ENCODE assay signal across 21 mouse cellular contexts in genomic region chr6:54283299-54283698, GRCm38 (mm10). TPM values are rescaled to one million over a fixed set of nuclear protein-coding genes. Genes with fewer than 3 reads are reported as not detected.
A peak's percentile ranks its signal among the peaks of the same experiment; 100 is the strongest.
DNase-seq lines count a peak whose midpoint lies in the region; ATAC-seq and TF ChIP-seq lines count a peak whose summit lies in the region.
"Had no signal": no experiment of that assay in that cellular context is flagged by ENCODE, and none has a peak within 500 bp of the region (broad histone marks: within the 10 kb centered on the region; RNA-seq: fewer than 3 reads in every experiment).

No protein-coding gene starts in this region.

- H3K79me2 ChIP-seq in CH12.LX (replicated peaks; ENCODE audit: control insufficient read depth, extremely low read depth, insufficient read depth, poor library complexity, severe bottlenecking), result no peaks in the 10 kb centered on the region

- H3K27me3 ChIP-seq in megakaryocyte, embryonic 14.5 days (replicated peaks), result no peaks in the 10 kb centered on the region
- H3K27me3 ChIP-seq in CH12.LX (replicated peaks), result no peaks in the 10 kb centered on the region
- H3K27me3 ChIP-seq in hindbrain, postnatal 0 days (ENCODE audit: insufficient read depth, low read length), result no peaks in the 10 kb centered on the region
- H3K27me3 ChIP-seq: forebrain, embryonic 13.5 days; heart, embryonic 12.5 days; hindbrain, embryonic 15.5 days had no signal

- no peak for TF ChIP-seq EP300 in CH12.LX (IDR thresholded peaks at IDR 0.05; ENCODE audit: low read length)

- DNase-seq in CH12.LX (ENCODE audit: extremely low read depth) (peak; percentile 0), WW6 (ENCODE audit: low read depth, low spot score) (peak; percentile 62)
- DNase-seq in naive thymus-derived CD4-positive, alpha-beta T cell, adult 2 months (ENCODE audit: low read depth), result peak; percentile 4
- no peak for DNase-seq in neural tube, embryonic 10.5 days (ENCODE audit: extremely low spot score, low spot score)
- DNase-seq in hindbrain, postnatal 0 days (ENCODE audit: low spot score), result no peak
- DNase-seq: adrenal gland, postnatal 14 days; B cell, adult 2 months; cerebellum, adult 11-12 months; cerebellum, adult 9-10 months; cerebellum, postnatal 25 days; forebrain, postnatal 0 days; gastrocnemius, postnatal 14 days had no signal

- ATAC-seq in megakaryocyte, adult 5-6 weeks (ENCODE audit: poor library complexity, severe bottlenecking), result no peak
- ATAC-seq in hindbrain, postnatal 0 days, result no peak
- ATAC-seq: activated CD4-positive, CD25-positive, alpha-beta regulatory T cell, adult 4 months; CD4-positive, CD25-positive, alpha-beta regulatory T cell, adult 4 months; forebrain, embryonic 13.5 days; forebrain, postnatal 0 days; inflammation-experienced regulatory T-cells, adult 6 months had no signal

- H3K27ac ChIP-seq in CH12.LX (ENCODE audit: insufficient read depth, low read depth), result no peak overlapping the region
- no peak overlapping the region for H3K27ac ChIP-seq in hindbrain, postnatal 0 days
- H3K27ac ChIP-seq: embryonic facial prominence, embryonic 10.5 days; forebrain, embryonic 13.5 days; hindbrain, embryonic 15.5 days had no signal

- no peak for TF ChIP-seq CTCF in CH12.LX (conservative IDR thresholded peaks at IDR 0.05 in 1 of 2, IDR thresholded peaks at IDR 0.05 in 1 of 2; ENCODE audit: low read depth in 2 of 2, low read length in 2 of 2)
- no peak for TF ChIP-seq CTCF in hindbrain, postnatal 0 days (IDR thresholded peaks at IDR 0.05; ENCODE audit: low read depth)

- H3K4me3 ChIP-seq in megakaryocyte, embryonic 14.5 days (replicated peaks), result peak overlapping the region; percentile 67
- H3K4me3 ChIP-seq in CH12.LX (replicated peaks in 1 of 3; ENCODE audit: low read depth in 2 of 3, low read length in 2 of 3, poor library complexity in 1 of 3), result no peak overlapping the region
- no peak overlapping the region for H3K4me3 ChIP-seq in hindbrain, postnatal 0 days (ENCODE audit: low read length)
- H3K4me3 ChIP-seq: embryonic facial prominence, embryonic 10.5 days; forebrain, embryonic 13.5 days; heart, embryonic 12.5 days; hindbrain, embryonic 15.5 days had no signal

- no peak overlapping the region for H3K9ac ChIP-seq in CH12.LX (ENCODE audit: insufficient read depth, low read depth)
- H3K9ac ChIP-seq in hindbrain, postnatal 0 days (replicated peaks; ENCODE audit: low read length), result no peak overlapping the region
- H3K9ac ChIP-seq: forebrain, embryonic 13.5 days; forebrain, postnatal 0 days; heart, embryonic 12.5 days; hindbrain, embryonic 15.5 days had no signal

- H3K4me2 ChIP-seq in CH12.LX (ENCODE audit: insufficient read depth, low read depth, poor library complexity, severe bottlenecking), result no peak overlapping the region
- no peak overlapping the region for H3K4me2 ChIP-seq in hindbrain, postnatal 0 days (ENCODE audit: low read depth, low read length)
- H3K4me2 ChIP-seq: forebrain, embryonic 13.5 days; heart, embryonic 12.5 days; hindbrain, embryonic 15.5 days had no signal

- dilution Hi-C loops in CH12.LX (cut with MboI; ENCODE audit: extremely low pct_ligation_motif_present, extremely low pct_unique_long_range_greater_than_20kb, low sequenced_read_pairs), result no loop called here

- peaks cover 86% of the 10 kb centered on the region for H3K4me1 ChIP-seq in megakaryocyte, embryonic 14.5 days
- H3K4me1 ChIP-seq in CH12.LX (ENCODE audit: control insufficient read depth in 1 of 2, insufficient read depth in 2 of 2), result peaks cover 3 to 12% of the 10 kb centered on the region in 2 experiments
- H3K4me1 ChIP-seq in hindbrain, postnatal 0 days (ENCODE audit: insufficient read depth, low read length), result no peaks in the 10 kb centered on the region; the same call in 1 of the 2 replicates

- WGBS in hindbrain, postnatal 0 days, result 17% methylated on average over 1 of the region's 1 CpGs

- no peak for TF ChIP-seq POLR2A in CH12.LX (IDR thresholded peaks at IDR 0.05; ENCODE audit: low read depth, low read length)

- in situ Hi-C loops in CH12.LX (cut with MboI; ENCODE audit: low pct_ligation_motif_present, low pct_unique_long_range_greater_than_20kb, low sequenced_read_pairs), result no loop called here

- H3K9me3 ChIP-seq in megakaryocyte, embryonic 14.5 days, result no peaks in the 10 kb centered on the region
- no peaks in the 10 kb centered on the region for H3K9me3 ChIP-seq in CH12.LX (replicated peaks; ENCODE audit: low read length)
- H3K9me3 ChIP-seq in hindbrain, postnatal 0 days (ENCODE audit: low read length), result no peaks in the 10 kb centered on the region
- H3K9me3 ChIP-seq: embryonic facial prominence, embryonic 10.5 days; forebrain, embryonic 13.5 days; heart, embryonic 12.5 days; hindbrain, embryonic 15.5 days had no signal

- peaks cover 14% of the 10 kb centered on the region for H3K36me3 ChIP-seq in megakaryocyte, embryonic 14.5 days (replicated peaks; ENCODE audit: low read length)
- no peaks in the 10 kb centered on the region for H3K36me3 ChIP-seq in CH12.LX (replicated peaks in 1 of 2; ENCODE audit: control insufficient read depth in 1 of 2, insufficient read depth in 1 of 2, low read length in 1 of 2)
- no peaks in the 10 kb centered on the region for H3K36me3 ChIP-seq in hindbrain, postnatal 0 days (ENCODE audit: insufficient read depth, low read length)
- H3K36me3 ChIP-seq: embryonic facial prominence, embryonic 10.5 days; heart, embryonic 12.5 days; hindbrain, embryonic 15.5 days had no signal

- TF ChIP-seq RAD21 in CH12.LX (IDR thresholded peaks at IDR 0.05; ENCODE audit: low read depth, low read length), result no peak

TF ChIP-seq in CH12.LX, 34 proteins besides CTCF, POLR2A, EP300 and RAD21:
- no peak for TF ChIP-seq ZC3H11A (IDR thresholded peaks at IDR 0.05; ENCODE audit: low read depth, low read length)
- no peak for TF ChIP-seq RCOR1 (conservative IDR thresholded peaks at IDR 0.05; ENCODE audit: low read depth, low read length)
- TF ChIP-seq MEF2A (IDR thresholded peaks at IDR 0.05; ENCODE audit: borderline replicate concordance, low read depth, low read length), result no peak
- no peak for TF ChIP-seq MAZ (IDR thresholded peaks at IDR 0.05; ENCODE audit: low read depth, low read length)
- no peak for TF ChIP-seq MAX (IDR thresholded peaks at IDR 0.05; ENCODE audit: low read length)
- TF ChIP-seq IRF4 (IDR thresholded peaks at IDR 0.05; ENCODE audit: low read depth, low read length), result no peak
- no peak for TF ChIP-seq KAT2A (IDR thresholded peaks at IDR 0.05; ENCODE audit: insufficient replicate concordance, low read length)
- no peak for TF ChIP-seq MXI1 (IDR thresholded peaks at IDR 0.05; ENCODE audit: low read depth, low read length)
- no peak for TF ChIP-seq MYC (IDR thresholded peaks at IDR 0.05; ENCODE audit: low read depth, low read length)
- no peak for TF ChIP-seq GABPA (IDR thresholded peaks at IDR 0.05; ENCODE audit: insufficient replicate concordance, low read depth, low read length)
- no peak for TF ChIP-seq MAFK (IDR thresholded peaks at IDR 0.05; ENCODE audit: insufficient replicate concordance, low read length)
- no peak for TF ChIP-seq JUN (IDR thresholded peaks at IDR 0.05; ENCODE audit: insufficient read depth, low read depth, low read length)
- no peak for TF ChIP-seq HCFC1 (IDR thresholded peaks at IDR 0.05; ENCODE audit: low read depth, low read length)
- no peak for TF ChIP-seq NELFE (IDR thresholded peaks at IDR 0.05; ENCODE audit: low read depth, low read length)
- no peak for TF ChIP-seq TCF12 (IDR thresholded peaks at IDR 0.05; ENCODE audit: low read depth, low read length)
- TF ChIP-seq USF1 (IDR thresholded peaks at IDR 0.05; ENCODE audit: low read depth, low read length), result no peak
- no peak for TF ChIP-seq PAX5 (IDR thresholded peaks at IDR 0.05; ENCODE audit: low read length)

RNA-seq across cellular contexts. Expression of gene Prr15, which starts 42.3 kb away (rescaled TPM):
- 3.1 TPM in 1 of 2 replicates, not detected in the other for polyA plus RNA-seq in megakaryocyte, embryonic 14.5 days (2012; ENCODE audit: insufficient read depth, low replicate concordance)
- 0.27 TPM in 1 of 2 replicates, not detected in the other for total RNA-seq in megakaryocyte, adult 5-6 weeks (2015)
- not detected in 2 replicates for total RNA-seq in megakaryocyte, adult 5-6 weeks (2017)
- total RNA-seq in CH12.LX (2012; rRNA removed) (not detected in 2 replicates), CH12.LX (2014; rRNA removed) (not detected in 2 replicates)
- not detected in 2 replicates for polyA plus RNA-seq in CH12.LX (2012; ENCODE audit: insufficient read length, low read depth)
- 0.37 and 1.3 TPM in 2 replicates for total RNA-seq in hindbrain, postnatal 0 days (2014; rRNA removed)
- 1.4 and 1.8 TPM in 2 replicates for polyA plus RNA-seq in hindbrain, postnatal 0 days (2015; fragmentation: Nextera tagmentation; extraction: Ambion mirVana)
- polyA plus RNA-seq: activated CD4-positive, CD25-positive, alpha-beta regulatory T cell, adult 4 months had no signal

Comparison
In these comparisons a context has a peak if more than half of its experiments do, and no peak if none do; other contexts are left out.
1. DNase-seq: peak in CH12.LX (single experiment), WW6 (single experiment) and naive thymus-derived CD4-positive, alpha-beta T cell, adult 2 months (single experiment); none in neural tube, embryonic 10.5 days (single experiment) and hindbrain, postnatal 0 days (single experiment).